Mouse (Mus musculus) lung, postnatal 0 days (tissue): Measurements from ENCODE around the gene Thrb. TPM values are rescaled to one million over a fixed set of nuclear protein-coding genes. Genes with fewer than 3 reads are reported as not detected.

Experiments
- ATAC-seq: fragments of 200-750 bp; cut with Nextera tagmentation; 2 replicates; pipeline ENCODE4 v1.8.0; 2017; ENCODE audit warnings: moderate library complexity
- DNase-seq: peaks from one replicate; pipeline ENCODE4 v3.0.0-alpha.2; 2016; ENCODE audit warnings: low spot score
- H3K27ac ChIP-seq: fragments of 300-500 bp; sonication (generic); 2 replicates; pipeline ENCODE4 v1.5.1; 2014; ENCODE audit warnings: antibody characterized with exemption, mild to moderate bottlenecking, low read length, mixed read lengths
- H3K27me3 ChIP-seq: fragments of 300-500 bp; sonication (generic); replicated peaks from 2 replicates; pipeline ENCODE4 v1.6.1; 2014; ENCODE audit warnings: low read length, mixed read lengths; ENCODE audit not compliant: insufficient read depth
- H3K36me3 ChIP-seq: fragments of 300-500 bp; sonication (generic); 2 replicates; pipeline ENCODE4 v1.6.1; 2014; ENCODE audit warnings: low read length, mixed read lengths; ENCODE audit not compliant: insufficient read depth
- H3K4me1 ChIP-seq: fragments of 300-500 bp; sonication (generic); 2 replicates; pipeline ENCODE4 v1.6.1; 2014; ENCODE audit warnings: antibody characterized with exemption, low read depth, low read length, mixed read lengths; ENCODE audit not compliant: insufficient read depth
- H3K4me2 ChIP-seq: fragments of 300-500 bp; sonication (generic); replicated peaks from 2 replicates; pipeline ENCODE4 v1.6.1; 2014; ENCODE audit warnings: low read depth, mild to moderate bottlenecking, low read length, moderate library complexity, mixed read lengths
- H3K4me3 ChIP-seq: fragments of 300-500 bp; sonication (generic); 2 replicates; pipeline ENCODE4 v1.5.1; 2014; ENCODE audit warnings: low read depth, low read length
- H3K9ac ChIP-seq: fragments of 300-500 bp; sonication (generic); replicated peaks from 2 replicates; pipeline ENCODE4 v1.6.1; 2014; ENCODE audit warnings: low read depth, mild to moderate bottlenecking
- H3K9me3 ChIP-seq: fragments of 300-500 bp; sonication (generic); 2 replicates; pipeline ENCODE4 v1.6.1; 2016; ENCODE audit warnings: low read length, mixed read lengths
- CTCF ChIP-seq: IDR thresholded peaks from 2 replicates; pipeline ENCODE4 v1.5.1; 2016; ENCODE audit warnings: antibody characterized with exemption, mild to moderate bottlenecking
- EP300 ChIP-seq: IDR thresholded peaks from 2 replicates; pipeline ENCODE4 v1.6.1; 2016; ENCODE audit warnings: antibody characterized with exemption, mild to moderate bottlenecking, control low read depth
- WGBS: fragments of 180-500 bp; shearing (Covaris S2); extraction: QIAGEN DNeasy Blood & Tissue Kit; methylation state at CpG from one replicate; pipeline ENCODE4 v1.1.7; 2014; 5-methylcytosine and 5-hydroxymethylcytosine counted together
- polyA plus RNA-seq: library from polyadenylated mRNA; unstranded; fragments of >200 nt; fragmentation: Nextera tagmentation; extraction: Ambion mirVana; gene quantifications from 2 replicates; pipeline ENCODE4 v1.2.1, GENCODE M21; 2015

Thrb gene
- polyA plus RNA-seq, 1 experiment from 2014 or later: 2.8 TPM

DNA sequence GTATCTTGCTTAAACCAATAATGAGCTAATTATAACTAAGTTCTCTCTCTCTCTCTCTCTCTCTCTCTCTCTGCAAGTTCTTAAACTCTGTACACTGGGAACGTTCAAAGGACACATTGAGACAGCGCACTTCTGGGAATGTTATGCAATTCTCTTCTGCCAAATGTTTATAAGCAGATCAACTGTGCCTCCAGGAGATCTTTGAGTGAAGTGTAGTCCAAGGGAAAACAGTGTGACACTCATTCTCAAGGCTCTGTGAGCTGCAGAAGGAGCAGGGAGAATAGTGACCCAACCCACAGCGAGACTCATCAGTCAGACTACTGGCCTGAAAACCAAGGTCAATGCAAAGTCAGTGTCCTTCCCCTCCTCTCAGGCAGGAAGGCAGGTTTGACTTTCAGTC lies 87.9 kb downstream of the Thrb start:
- peak; percentile 68 for DNase-seq
- H3K4me3 ChIP-seq: no peak overlapping the region
- H3K9me3 ChIP-seq: no peaks in the 10 kb centered on the region
- no peaks in the 10 kb centered on the region for H3K4me1 ChIP-seq
- no peak overlapping the region for H3K27ac ChIP-seq
- no peaks in the 10 kb centered on the region for H3K36me3 ChIP-seq
- H3K4me2 ChIP-seq: no peak overlapping the region
- WGBS: 36% methylated on average over 3 of the region's 3 CpGs
- TF ChIP-seq CTCF (peak; percentile 23; the same call in 1 of the 2 replicates), EP300 (no peak)
- H3K27me3 ChIP-seq: no peaks in the 10 kb centered on the region
- peak; percentile 64 for ATAC-seq
- H3K9ac ChIP-seq: no peak overlapping the region

DNA sequence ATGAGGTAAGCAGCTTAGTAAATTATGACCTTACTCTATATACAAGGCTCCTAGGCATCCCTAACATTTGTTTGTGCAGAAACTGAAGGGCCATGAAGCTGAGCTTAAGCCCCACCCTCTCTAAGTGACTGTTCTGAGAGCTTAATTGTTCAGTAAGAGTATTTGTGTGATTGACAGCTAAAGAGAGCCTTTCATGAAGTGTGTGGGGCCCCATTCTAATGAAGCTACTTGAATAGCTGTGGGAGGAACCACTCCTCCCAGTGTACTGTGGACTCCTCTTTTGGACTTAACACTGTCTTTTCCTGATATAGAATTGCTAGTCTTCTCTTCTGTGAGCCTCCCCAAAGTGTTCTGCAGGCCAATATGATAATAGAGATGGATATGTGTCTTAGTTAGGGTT lies 88.9 kb downstream of the Thrb start:
- TF ChIP-seq EP300 (no peak), CTCF (no peak)
- Histone ChIP-seq H3K4me3 (no peak overlapping the region), H3K4me1 (no peaks in the 10 kb centered on the region), H3K27me3 (no peaks in the 10 kb centered on the region), H3K9me3 (no peaks in the 10 kb centered on the region), H3K36me3 (no peaks in the 10 kb centered on the region), H3K27ac (no peak overlapping the region), H3K4me2 (no peak overlapping the region), H3K9ac (no peak overlapping the region)
- ATAC-seq: no peak
- DNase-seq: no peak

DNA sequence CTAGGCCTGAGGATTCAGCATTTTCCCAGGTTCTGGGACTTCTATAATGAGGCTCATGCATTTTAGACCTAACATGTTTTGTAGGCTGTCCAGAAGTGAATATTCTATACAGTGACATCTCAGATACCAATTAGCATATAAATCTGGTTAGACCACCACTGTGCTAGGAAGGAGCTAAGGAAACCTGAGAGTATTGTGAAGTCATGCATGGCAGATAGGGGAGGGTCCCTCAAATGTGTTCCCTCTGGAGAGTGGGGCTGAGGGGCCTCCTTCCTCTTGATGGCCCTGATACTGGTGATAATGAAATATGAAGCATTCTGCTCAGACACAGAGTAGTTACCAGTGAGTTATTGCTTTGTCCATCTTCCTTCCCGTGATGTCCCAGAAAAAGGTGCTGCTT lies 91.8 kb downstream of the Thrb start:
- DNase-seq (no peak), ATAC-seq (no peak)
- Histone ChIP-seq H3K4me2 (no peak overlapping the region), H3K9me3 (no peaks in the 10 kb centered on the region), H3K27me3 (no peaks in the 10 kb centered on the region), H3K4me1 (no peaks in the 10 kb centered on the region), H3K36me3 (no peaks in the 10 kb centered on the region), H3K27ac (no peak overlapping the region), H3K4me3 (no peak overlapping the region), H3K9ac (no peak overlapping the region)
- no peak for TF ChIP-seq EP300
- no peak for TF ChIP-seq CTCF
- 83% methylated on average over 1 of the region's 1 CpGs for WGBS

DNA sequence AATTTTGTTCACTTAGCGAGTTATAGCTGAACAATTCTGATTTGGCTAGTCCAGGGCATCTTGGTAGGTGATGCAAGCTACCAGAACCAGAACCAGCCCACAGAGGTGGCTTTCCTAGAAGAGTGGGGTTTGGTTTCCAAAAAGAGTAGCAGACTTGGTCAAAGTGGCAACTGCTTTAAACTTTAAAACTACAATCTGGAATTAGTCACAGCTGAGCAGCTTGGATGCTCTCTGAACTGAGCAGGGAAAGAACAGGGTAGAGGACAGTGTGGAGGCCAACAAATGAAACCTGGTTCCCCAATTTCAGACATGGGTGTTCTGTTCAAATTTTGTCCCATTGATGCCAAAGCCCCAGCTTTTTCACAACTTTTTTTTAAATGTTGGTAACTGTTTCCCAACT lies 93.4 kb downstream of the Thrb start:
- Histone ChIP-seq H3K9ac (no peak overlapping the region), H3K4me2 (no peak overlapping the region), H3K4me3 (no peak overlapping the region), H3K27me3 (no peaks in the 10 kb centered on the region), H3K27ac (no peak overlapping the region), H3K4me1 (no peaks in the 10 kb centered on the region), H3K9me3 (no peaks in the 10 kb centered on the region), H3K36me3 (no peaks in the 10 kb centered on the region)
- DNase-seq (no peak), ATAC-seq (no peak)
- no peak for TF ChIP-seq EP300
- TF ChIP-seq CTCF: no peak
- 77% methylated on average over 1 of the region's 1 CpGs for WGBS

DNA sequence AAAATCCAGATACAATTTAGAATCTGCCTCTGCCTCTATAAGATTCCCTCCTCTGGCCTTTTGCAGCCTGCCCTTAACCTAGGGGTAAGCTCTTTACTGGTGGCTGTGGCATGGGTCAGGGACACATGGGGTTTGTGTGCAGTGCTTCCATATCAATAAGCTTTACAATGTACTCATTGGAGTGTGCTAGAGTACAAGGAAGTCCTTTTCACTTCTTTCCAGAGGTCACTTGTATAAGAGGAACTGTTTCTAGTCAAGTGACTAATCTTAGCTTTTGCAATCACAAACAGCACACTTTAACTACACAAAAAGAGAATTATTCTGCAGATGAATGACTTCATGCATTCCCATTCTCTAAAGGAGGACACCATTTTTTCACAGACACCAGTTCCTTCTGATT lies 96.7 kb downstream of the Thrb start:
- Histone ChIP-seq H3K4me3 (no peak overlapping the region), H3K4me2 (no peak overlapping the region), H3K27me3 (no peaks in the 10 kb centered on the region), H3K27ac (no peak overlapping the region), H3K4me1 (no peaks in the 10 kb centered on the region), H3K9me3 (no peaks in the 10 kb centered on the region), H3K9ac (no peak overlapping the region), H3K36me3 (no peaks in the 10 kb centered on the region)
- ATAC-seq: peak; percentile 26; the same call in 1 of the 2 replicates
- DNase-seq: peak; percentile 57
- TF ChIP-seq EP300: no peak
- no peak for TF ChIP-seq CTCF

DNA sequence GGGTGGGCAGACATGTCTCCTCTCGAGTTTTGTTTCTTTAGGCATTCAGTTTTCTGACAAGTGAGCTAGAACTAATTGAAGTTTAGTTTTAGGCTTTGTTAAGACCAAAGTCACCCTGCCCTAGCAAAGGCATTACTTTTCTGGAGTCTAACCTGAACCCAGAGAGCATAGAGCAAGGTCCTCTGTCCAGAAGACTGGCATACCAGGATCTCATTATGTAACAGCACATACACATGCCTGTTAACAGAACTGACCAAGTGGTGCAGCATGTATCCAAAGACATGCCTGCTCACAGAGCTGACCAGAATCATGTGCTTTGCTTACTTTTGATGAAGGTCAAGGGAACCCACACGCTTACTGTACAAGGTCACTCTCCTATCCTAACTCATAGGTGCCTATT lies 107.9 kb downstream of the Thrb start:
- no peak for TF ChIP-seq EP300
- no peak for TF ChIP-seq CTCF
- 48% methylated on average over 2 of the region's 2 CpGs for WGBS
- no peak for ATAC-seq
- no peak overlapping the region for H3K27ac ChIP-seq
- no peak overlapping the region for H3K4me2 ChIP-seq
- no peaks in the 10 kb centered on the region for H3K36me3 ChIP-seq
- no peak overlapping the region for H3K4me3 ChIP-seq
- no peaks in the 10 kb centered on the region for H3K4me1 ChIP-seq
- H3K9me3 ChIP-seq: no peaks in the 10 kb centered on the region
- DNase-seq: no peak
- H3K27me3 ChIP-seq: no peaks in the 10 kb centered on the region
- no peak overlapping the region for H3K9ac ChIP-seq

DNA sequence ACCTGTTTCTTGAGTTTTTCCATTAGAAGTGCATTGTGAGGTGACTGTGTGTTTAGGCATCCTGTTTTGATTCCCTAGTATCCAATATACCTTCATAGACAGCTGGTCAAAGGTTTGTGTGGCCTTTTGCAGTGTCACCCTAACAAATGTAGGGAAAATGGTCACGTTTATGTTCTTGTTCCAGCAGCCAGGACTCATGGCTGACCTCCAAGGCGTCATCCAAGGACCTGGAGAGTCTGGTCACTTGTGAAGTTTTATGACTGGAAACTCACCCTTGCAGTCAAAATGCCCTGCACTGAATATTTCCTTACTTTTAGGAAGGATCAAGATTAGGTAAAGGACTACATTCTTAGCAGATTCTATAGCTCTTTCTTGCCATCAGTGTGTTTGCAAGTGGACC lies 114.3 kb downstream of the Thrb start:
- Histone ChIP-seq H3K9me3 (no peaks in the 10 kb centered on the region), H3K27me3 (no peaks in the 10 kb centered on the region), H3K4me3 (no peak overlapping the region), H3K4me1 (no peaks in the 10 kb centered on the region), H3K9ac (no peak overlapping the region), H3K27ac (no peak overlapping the region), H3K4me2 (no peak overlapping the region), H3K36me3 (no peaks in the 10 kb centered on the region)
- no peak for ATAC-seq
- TF ChIP-seq CTCF: no peak
- no peak for TF ChIP-seq EP300
- peak; percentile 3 for DNase-seq
- 52% methylated on average over 2 of the region's 2 CpGs for WGBS
